Mouse (Mus musculus) right cerebral cortex, postnatal 4 days (tissue): Measurements from ENCODE around the gene Mrgbp.
A peak's percentile ranks its signal among the peaks of the same experiment; 100 is the strongest.

Source experiments
- DNase-seq: peaks from one replicate; pipeline ENCODE4 v3.0.0-alpha.2; 2022

Gene Mrgbp

GRCm38 (mm10) chr2:180581002-180581401 is at the start of gene Mrgbp:
Gene Mrgbp (plus strand): TSS chr2:180581304.
- DNase-seq, result no peak

GRCm38 (mm10) chr2:180531671-180532385 is 49.3 kb upstream of the Mrgbp start:
- DNase-seq, result no peak

- no peak for DNase-seq
These were observed 48.6 kb upstream of the Mrgbp start for GRCm38 (mm10) chr2:180532386-180532995.

GRCm38 (mm10) chr2:180533237-180533636 is 47.9 kb upstream of the Mrgbp start:
- DNase-seq, result no peak

- no peak for DNase-seq
These were observed 37.4 kb upstream of the Mrgbp start for GRCm38 (mm10) chr2:180543675-180544074.

GRCm38 (mm10) chr2:180545046-180545445 is 36.1 kb upstream of the Mrgbp start:
- no peak for DNase-seq

GRCm38 (mm10) chr2:180547384-180548106 is 33.6 kb upstream of the Mrgbp start:
- DNase-seq, result peak; percentile 65

- DNase-seq, result no peak
These were observed 28.8 kb upstream of the Mrgbp start for GRCm38 (mm10) chr2:180552340-180552739.

GRCm38 (mm10) chr2:180555219-180555618 is 25.9 kb upstream of the Mrgbp start:
- no peak for DNase-seq

- DNase-seq, result no peak
These were observed 24.6 kb upstream of the Mrgbp start for GRCm38 (mm10) chr2:180556470-180556869.

- no peak for DNase-seq
These were observed 20.9 kb upstream of the Mrgbp start for GRCm38 (mm10) chr2:180560245-180560644.

- DNase-seq, result no peak
These were observed 19.0 kb upstream of the Mrgbp start for GRCm38 (mm10) chr2:180562146-180562545.

GRCm38 (mm10) chr2:180563296-180563695 is 17.8 kb upstream of the Mrgbp start:
- DNase-seq, result no peak

- no peak for DNase-seq
These were observed 17.3 kb upstream of the Mrgbp start for GRCm38 (mm10) chr2:180563841-180564240.

GRCm38 (mm10) chr2:180566240-180566913 is 14.7 kb upstream of the Mrgbp start:
- DNase-seq, result peak; percentile 47

- DNase-seq, result peak; percentile 47
These were observed 12.0 kb upstream of the Mrgbp start for GRCm38 (mm10) chr2:180569028-180569643.

- no peak for DNase-seq
These were observed 4.6 kb upstream of the Mrgbp start for GRCm38 (mm10) chr2:180576482-180576881.

GRCm38 (mm10) chr2:180578686-180579085 is 2.4 kb upstream of the Mrgbp start:
- peak; percentile 87 for DNase-seq

- DNase-seq, result peak; percentile 100
These were observed 1.5 kb downstream of the Mrgbp start for GRCm38 (mm10) chr2:180582481-180583153.

GRCm38 (mm10) chr2:180583154-180583507 is 2.0 kb downstream of the Mrgbp start:
- no peak for DNase-seq

GRCm38 (mm10) chr2:180588736-180589122 is 7.6 kb downstream of the Mrgbp start:
- no peak for DNase-seq

- DNase-seq, result peak; percentile 87
These were observed 8.2 kb downstream of the Mrgbp start, which contains the start of gene Ogfr for GRCm38 (mm10) chr2:180589123-180589831. Gene Ogfr (plus strand): TSS chr2:180589245.
